Mouse (Mus musculus) erythroid progenitor cell, adult 5-6 weeks (primary cell): Measurements from ENCODE around the gene Pgm2l1. TPM values are rescaled to one million over a fixed set of nuclear protein-coding genes. Genes with fewer than 3 reads are reported as not detected.

Experiments used
- ATAC-seq: replicated peaks from 2 replicates; pipeline ENCODE4 v1.8.0; 2016; ENCODE audit warnings: moderate number of reproducible peaks, mild to moderate bottlenecking, moderate TSS enrichment, inconsistent platforms; ENCODE audit not compliant: poor library complexity, low FRiP score, severe bottlenecking
- total RNA-seq, 2 experiments: library from RNA; stranded (forward) in 1 of 2; stranded (reverse) in 1 of 2; fragments of 150-400 nt in 1 of 2; fragments of 186-747, 209-891 nt in 1 of 2; gene quantifications; 2 replicates each; pipeline versions ENCODE4 v1.2.3 to v1.2.4; 2015 to 2017; ENCODE audit warnings: low replicate concordance in 2 of 2

Gene Pgm2l1
- total RNA-seq, 2 experiments from 2014 or later: 16.0 to 19.3 TPM

- no peak for ATAC-seq
Observed at GRCm38 (mm10) chr7:100285383-100285782, 58.2 kb downstream of the Pgm2l1 start, which contains the start of gene P4ha3. Gene P4ha3, plus strand, starts transcription at chr7:100285520.

DNA sequence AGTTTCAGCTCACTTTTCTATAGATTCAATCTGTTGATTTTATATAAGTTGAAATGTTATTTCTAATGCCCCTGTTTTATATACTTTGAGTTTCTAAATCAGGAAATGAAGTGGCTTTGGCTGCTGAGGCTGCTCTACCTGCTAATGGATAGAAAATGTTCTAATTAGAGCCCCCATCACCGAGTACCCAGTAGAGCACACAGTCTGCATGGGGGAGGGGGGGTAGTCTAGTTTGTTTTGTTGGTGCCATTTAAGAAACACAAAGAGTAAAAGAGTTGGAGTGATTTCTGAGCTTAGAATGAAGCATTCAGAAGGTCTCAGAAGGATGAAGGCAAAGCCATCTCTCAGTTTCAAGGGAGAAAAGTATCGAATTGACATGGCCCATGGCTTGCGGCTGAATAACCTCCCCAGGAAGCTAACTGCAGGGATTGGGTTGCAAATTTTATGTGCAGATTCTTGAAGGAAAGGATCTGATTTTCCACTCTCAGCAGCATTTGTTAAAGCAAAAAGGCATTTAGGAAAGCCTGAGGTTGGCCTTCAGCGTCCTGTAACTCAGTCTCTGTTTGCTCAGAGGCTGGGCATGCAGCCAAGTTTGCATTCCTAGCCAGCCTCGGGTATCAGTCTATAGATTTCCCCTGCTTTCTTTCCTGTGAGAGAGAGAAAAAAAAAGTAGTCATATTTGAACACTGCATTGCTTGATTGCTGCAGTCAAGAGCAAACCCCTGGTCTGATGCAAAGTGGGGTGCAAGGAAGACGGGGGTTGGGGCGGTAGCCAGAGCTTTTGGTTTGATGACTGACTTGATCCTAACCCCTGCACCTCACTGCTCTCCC lies 60.8 kb downstream of the Pgm2l1 start:
- ATAC-seq: no peak

- no peak for ATAC-seq
Observed at GRCm38 (mm10) chr7:100288622-100289021, 61.4 kb downstream of the Pgm2l1 start.

GRCm38 (mm10) chr7:100293546-100293945 lies 66.4 kb downstream of the Pgm2l1 start:
- no peak for ATAC-seq

GRCm38 (mm10) chr7:100295745-100296144 lies 68.6 kb downstream of the Pgm2l1 start:
- no peak for ATAC-seq

DNA sequence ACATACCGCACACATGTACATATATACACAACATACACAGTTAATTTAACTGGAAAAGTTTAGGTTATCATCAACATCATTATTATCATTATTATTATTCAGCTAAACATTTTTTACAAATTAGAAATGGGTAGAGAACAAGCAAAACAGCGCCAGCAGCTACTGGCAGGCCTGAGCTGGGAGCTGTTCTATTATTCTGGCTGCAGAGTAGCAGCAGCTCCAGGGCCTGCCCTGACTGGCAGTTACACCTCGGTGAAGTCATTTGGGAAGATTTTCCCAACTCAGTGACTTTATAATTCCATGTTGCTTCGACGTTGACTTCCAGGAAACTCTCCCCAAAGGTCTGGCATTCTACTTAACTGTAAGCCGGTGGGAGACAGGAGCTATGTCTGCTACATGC lies 69.5 kb downstream of the Pgm2l1 start:
- no peak for ATAC-seq

- no peak for ATAC-seq
Observed at GRCm38 (mm10) chr7:100298861-100299510, 71.8 kb downstream of the Pgm2l1 start.

- ATAC-seq: no peak
Observed at GRCm38 (mm10) chr7:100301390-100301789, 74.2 kb downstream of the Pgm2l1 start.

DNA sequence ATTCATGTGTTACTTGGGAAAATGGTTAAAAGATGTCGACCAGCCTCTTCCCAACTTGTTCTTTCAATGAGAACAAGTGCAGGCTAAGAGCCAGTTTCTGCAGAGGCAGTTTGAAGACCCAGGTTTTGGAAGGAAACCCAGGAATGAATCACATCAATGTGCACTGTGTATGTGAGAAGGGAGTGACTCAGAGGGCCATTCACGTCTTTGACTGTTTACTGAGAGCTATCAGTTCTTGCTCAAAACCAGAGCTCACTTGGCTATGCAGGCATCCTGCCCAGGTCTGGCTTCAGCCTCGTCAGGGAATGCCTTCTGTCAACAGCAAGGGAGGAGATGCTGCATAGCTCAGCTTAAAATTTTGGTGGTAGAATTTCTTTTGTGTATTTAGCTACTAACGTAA lies 75.1 kb downstream of the Pgm2l1 start:
- ATAC-seq: no peak

DNA sequence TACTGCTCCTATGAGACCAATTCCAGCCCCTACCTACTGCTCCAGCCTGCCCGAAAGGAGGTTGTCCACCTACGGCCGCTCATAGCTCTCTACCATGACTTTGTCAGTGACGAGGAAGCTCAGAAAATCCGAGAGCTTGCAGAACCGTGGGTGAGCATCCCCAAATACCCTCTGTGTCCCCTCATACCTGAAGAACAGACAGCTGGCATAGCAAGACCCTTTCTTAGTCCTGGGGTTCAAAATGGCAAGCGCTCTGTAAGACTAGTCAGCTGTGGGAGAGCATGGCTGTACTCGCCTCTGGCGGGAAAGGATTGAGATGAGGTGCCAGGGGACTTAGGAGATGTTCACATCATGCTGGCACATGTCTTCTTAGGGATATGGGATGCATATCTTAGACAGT lies 78.7 kb downstream of the Pgm2l1 start:
- no peak for ATAC-seq

- no peak for ATAC-seq
Observed at GRCm38 (mm10) chr7:100307872-100308653, 80.9 kb downstream of the Pgm2l1 start.

- ATAC-seq: no peak
Observed at GRCm38 (mm10) chr7:100309216-100309615, 82.0 kb downstream of the Pgm2l1 start.

- no peak for ATAC-seq
Observed at GRCm38 (mm10) chr7:100309679-100310078, 82.5 kb downstream of the Pgm2l1 start.

DNA sequence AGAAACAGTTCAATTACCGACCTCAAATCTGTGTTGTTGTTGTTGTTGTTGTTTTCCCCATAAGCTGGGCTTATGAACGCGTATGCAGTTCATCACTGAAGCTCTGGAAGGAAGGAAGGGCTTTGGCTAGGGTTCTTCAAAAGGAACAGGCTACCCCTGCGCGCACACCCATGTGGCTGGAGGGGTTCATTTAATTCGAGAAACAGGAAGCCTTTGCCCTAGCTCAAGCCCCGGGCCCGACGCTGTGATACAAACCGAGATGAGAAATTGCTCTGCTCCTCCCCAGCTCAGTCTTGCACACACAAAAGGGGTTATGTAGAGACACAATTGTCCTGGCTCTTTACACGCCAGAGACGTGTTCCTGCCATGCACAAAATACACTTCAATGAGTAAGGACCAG lies 83.1 kb downstream of the Pgm2l1 start:
- ATAC-seq: no peak

GRCm38 (mm10) chr7:100312716-100313115 lies 85.5 kb downstream of the Pgm2l1 start:
- ATAC-seq: no peak

DNA sequence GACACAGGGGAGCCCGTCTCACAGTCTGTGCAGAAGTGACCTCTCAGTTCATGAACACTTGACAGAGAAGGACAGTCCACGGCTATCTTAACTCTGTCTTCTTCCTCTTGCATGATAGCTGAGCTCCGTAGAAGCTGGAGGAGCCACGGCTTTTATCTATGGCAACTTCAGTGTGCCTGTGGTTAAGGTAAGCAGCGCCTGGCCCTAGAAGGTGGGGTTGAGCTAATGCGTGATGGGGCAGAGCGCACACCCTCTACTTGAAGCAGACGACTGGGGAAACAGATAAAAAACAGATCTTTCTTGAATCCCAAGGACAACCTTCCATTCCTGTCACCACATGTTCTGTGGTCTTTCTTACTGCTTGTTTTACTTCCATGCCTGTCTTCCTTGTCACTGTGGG lies 89.7 kb downstream of the Pgm2l1 start:
- ATAC-seq: no peak; the same call in 1 of the 2 replicates

GRCm38 (mm10) chr7:100317534-100317933 lies 90.3 kb downstream of the Pgm2l1 start:
- ATAC-seq: no peak

DNA sequence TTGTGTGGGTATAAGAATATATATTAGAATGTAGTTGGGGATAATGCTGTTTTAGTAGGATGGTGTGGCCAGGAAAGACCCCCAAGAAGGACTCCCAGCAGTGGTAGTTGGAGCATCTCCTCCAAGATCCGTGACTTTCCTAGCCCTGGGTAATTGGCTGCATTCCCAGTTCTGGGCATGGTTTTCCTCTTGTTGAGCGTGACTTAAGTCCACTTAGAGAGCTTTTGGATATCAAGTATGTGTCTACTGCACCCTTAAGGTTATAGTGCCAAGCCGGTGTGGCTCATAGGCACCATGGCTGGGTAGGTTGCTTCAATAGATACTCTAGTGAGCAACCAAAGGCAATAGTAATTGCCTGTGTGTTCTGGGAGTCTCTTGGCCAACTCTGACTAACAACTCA lies 96.5 kb downstream of the Pgm2l1 start:
- no peak for ATAC-seq

DNA sequence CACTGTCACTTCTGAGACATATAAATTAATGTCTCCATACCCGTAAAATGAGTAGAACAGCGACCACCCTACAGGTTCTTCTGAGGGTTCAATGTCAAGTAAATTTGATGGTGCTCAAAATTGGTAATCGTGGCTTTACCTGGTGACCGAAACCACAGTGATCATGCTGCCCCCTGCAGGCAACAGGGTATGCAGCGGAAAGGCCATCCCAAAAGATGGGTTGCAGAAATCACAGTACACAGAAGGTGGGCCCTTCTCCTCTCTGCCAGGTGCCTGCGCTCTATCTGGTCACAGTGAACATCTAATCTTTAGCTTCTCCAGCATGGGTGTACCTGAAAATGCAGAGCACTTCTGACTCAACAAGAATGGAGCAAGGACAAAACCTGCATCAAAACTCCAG lies 98.3 kb downstream of the Pgm2l1 start:
- no peak for ATAC-seq

GRCm38 (mm10) chr7:100327514-100327913 lies 100.3 kb downstream of the Pgm2l1 start:
- ATAC-seq: no peak
